20 mouse cellular contexts compared by ENCODE assay signal in genomic region chr1:23411533-23411932, GRCm38 (mm10).
"Had no signal": no experiment of that assay in that cellular context is flagged by ENCODE, and none has a peak within 500 bp of the region (broad histone marks: within the 10 kb centered on the region; RNA-seq: fewer than 3 reads in every experiment).

No protein-coding gene starts in this region.

- H3K27me3 ChIP-seq: liver, embryonic 15.5 days; lung, embryonic 15.5 days; midbrain, embryonic 12.5 days; neural tube, embryonic 13.5 days; neural tube, embryonic 15.5 days had no signal

- H3K4me3 ChIP-seq: liver, embryonic 15.5 days; lung, embryonic 15.5 days; midbrain, embryonic 10.5 days; midbrain, embryonic 12.5 days; myocyte; neural tube, embryonic 13.5 days; neural tube, embryonic 15.5 days had no signal

- H3K9me3 ChIP-seq: liver, embryonic 15.5 days; lung, embryonic 15.5 days; midbrain, embryonic 10.5 days; midbrain, embryonic 12.5 days; neural tube, embryonic 13.5 days; neural tube, embryonic 15.5 days had no signal

- H3K9ac ChIP-seq: liver, embryonic 15.5 days; lung, embryonic 15.5 days; midbrain, embryonic 12.5 days; neural tube, embryonic 13.5 days; neural tube, embryonic 15.5 days had no signal

- H3K4me2 ChIP-seq: liver, embryonic 15.5 days; lung, embryonic 15.5 days; midbrain, embryonic 12.5 days; neural tube, embryonic 13.5 days; neural tube, embryonic 15.5 days had no signal

- H3K4me1 ChIP-seq: lung, embryonic 15.5 days; midbrain, embryonic 10.5 days; midbrain, embryonic 12.5 days; neural tube, embryonic 13.5 days; neural tube, embryonic 15.5 days had no signal

- ATAC-seq: lung, postnatal 0 days; midbrain, embryonic 16.5 days had no signal

- H3K36me3 ChIP-seq: liver, embryonic 15.5 days; lung, embryonic 15.5 days; midbrain, embryonic 10.5 days; midbrain, embryonic 12.5 days; neural tube, embryonic 13.5 days; neural tube, embryonic 15.5 days had no signal

- H3K27ac ChIP-seq: liver, embryonic 15.5 days; lung, embryonic 15.5 days; midbrain, embryonic 10.5 days; midbrain, embryonic 12.5 days; neural tube, embryonic 13.5 days; neural tube, embryonic 15.5 days had no signal

- DNase-seq: lung, adult 2 months; lung, postnatal 14 days; lung, postnatal 4 days; midbrain, embryonic 14.5 days; retina, postnatal 1 day; right cerebral cortex, postnatal 25 days; right cerebral cortex, postnatal 4 days; spleen, adult 18-20 months; thymus, adult 18-20 months; thymus, postnatal 14 days; thymus, postnatal 36 days had no signal
